Mouse (Mus musculus) cerebellum, adult 11 months (tissue): ENCODE measurements at regions not wholly inside any gene's neighbourhood (a gene's known extent, or its start where the extent isn't known, plus 50 kb on each side); places are given as distances from the start of the nearest gene placed in this dataset.

Experiments
- DNase-seq: peaks from one replicate; pipeline ENCODE4 v3.0.0; 2022

DNA sequence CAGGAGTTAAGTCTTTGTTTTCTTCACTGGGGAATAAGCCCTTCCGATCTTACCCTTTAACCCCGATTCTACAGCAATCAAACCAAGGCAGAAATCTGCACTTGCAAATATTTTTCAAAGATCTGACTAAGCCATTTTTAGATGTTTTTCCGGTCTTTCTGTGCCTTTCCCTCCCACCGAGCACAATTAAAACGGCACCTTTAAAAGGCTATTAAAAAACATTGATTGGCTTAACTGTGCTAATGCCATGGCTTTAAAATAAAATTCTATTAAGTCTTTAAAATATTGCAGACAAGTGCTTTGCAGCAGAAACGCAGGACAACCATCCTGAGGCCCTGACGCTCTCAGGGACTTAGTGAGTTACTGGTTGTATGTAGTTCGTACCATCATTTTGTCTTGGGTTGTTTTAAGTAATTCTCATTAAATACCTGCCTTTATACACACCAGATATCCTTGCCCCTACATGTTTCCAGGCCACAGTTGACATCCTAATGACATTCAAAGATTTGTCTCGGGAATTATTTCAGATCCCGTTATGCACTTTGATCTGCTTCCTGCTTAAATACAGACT is 197.6 kb upstream of the Hnrnpa3 start:
- DNase-seq, result no peak

DNA sequence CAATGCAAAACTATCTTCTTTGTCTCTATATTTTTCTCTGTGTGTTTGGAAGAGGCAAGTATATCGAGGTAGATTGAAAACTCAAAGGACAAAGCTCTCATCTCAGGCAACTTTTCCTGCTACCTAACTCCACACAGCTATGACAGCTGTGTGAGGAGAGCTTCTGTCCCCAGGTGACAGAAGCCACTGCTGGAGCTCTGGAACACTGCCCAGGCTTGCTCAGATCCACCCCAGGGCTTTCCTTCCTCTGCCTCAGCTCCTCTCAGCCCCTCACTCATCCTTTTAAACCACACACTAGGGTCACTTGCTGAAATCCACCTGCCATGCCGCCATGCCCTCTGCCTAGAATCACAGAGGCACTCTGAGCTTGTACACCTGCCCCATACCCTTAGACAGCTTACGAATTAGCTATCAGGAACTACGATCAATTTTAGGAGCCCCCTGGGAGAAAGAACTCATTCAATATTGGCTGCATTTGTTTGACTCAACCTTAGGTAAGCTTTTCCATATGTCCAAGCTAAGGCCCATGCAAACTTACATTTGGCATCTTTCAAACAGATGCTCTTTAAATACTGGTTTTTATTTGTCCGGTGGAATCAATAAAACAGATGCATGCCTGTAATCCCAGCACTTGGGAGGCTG is 196.9 kb upstream of the Hnrnpa3 start:
- DNase-seq, result no peak

DNA sequence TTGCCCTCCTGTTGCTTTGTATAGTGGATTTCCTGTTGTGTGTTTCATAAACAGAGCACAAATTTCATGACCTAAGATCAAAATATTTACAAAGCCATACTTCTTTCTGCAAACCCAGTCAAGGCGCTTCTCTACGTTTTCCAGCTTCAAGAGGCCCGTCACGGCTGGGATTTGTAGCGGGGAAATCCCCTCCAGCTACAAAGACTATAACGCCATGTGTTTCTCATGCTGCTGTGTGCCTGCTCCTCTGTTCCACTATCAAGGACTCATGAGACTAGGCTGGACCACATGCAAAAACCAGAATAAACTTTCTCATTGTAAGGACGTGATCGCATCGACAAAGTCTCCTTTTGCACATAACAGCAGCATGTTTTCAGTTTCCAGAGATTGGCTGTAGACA is 196.0 kb upstream of the Hnrnpa3 start:
- DNase-seq, result no peak

DNA sequence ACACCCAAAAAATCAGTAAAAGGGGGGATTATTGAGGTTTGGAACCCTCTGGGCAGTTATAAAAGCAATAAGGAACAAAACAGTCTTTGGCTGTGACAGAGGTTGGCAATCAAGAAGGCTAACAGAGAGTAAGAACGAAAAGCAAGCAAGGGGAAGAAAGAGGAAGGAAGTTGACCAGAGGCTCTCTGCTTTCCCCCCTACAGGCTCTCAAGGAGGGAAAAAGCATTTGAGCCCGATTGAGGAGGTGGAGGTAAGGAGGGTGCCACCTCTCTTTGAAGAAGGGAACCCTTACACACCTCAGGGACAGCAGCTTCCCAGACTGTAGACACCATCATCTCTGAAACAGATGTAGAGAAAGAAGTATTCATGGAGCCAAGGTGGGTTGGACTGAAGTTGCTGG is 194.6 kb upstream of the Hnrnpa3 start:
- no peak for DNase-seq

DNA sequence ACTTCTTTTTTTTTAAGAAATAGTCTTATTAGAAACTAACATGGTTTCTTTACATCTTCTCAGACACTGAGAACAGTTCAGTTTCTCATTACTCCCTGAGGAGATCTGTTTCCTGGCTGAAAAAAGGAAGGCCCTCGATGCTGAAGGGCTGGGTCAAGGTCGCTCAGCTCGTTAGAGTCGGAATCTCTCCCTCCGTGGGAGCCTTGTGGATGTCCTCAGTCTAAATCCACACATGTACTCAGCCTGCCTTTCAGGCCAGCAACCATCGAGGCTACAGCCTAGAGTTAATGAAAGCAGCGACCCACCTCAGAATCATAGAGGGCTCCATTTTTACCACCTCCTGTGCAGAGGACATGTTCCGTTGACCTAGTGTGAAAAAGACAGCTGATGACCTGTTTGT is 190.2 kb upstream of the Hnrnpa3 start:
- DNase-seq, result no peak

DNA sequence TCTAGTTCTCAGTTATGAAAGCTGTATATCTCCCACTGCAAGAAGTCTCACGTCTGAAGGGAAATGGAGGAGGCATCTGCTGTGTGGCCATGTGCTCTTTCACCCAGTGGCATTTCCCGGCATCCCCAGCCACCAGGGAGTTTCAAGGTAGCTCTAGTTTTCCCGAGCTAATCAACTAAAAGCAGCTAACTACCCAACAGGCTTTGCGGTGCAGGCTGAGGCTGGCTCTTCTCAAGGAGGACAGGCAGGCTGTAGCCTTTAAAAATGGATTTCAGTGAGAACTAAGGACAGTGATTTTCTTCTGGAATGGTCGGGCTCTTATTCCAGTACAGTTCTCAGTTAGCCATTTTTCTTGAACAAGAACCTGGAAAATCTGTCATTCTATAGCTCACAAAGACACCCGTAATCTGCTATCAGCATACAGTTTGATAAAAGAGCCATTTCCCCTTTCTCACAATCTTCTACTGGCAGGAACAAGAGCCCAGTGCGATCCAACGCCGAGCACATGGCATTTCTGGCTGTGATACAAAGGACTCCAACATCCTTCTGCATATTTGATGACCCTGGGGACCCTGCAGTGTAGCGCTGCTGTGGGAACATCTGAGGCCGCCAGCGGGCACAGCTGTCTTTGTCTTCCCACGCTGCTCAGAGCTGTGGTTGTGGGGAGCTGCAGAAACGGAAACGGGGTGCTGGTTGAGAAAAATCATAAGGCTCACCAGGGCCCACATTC is 188.9 kb upstream of the Hnrnpa3 start:
- no peak for DNase-seq

DNA sequence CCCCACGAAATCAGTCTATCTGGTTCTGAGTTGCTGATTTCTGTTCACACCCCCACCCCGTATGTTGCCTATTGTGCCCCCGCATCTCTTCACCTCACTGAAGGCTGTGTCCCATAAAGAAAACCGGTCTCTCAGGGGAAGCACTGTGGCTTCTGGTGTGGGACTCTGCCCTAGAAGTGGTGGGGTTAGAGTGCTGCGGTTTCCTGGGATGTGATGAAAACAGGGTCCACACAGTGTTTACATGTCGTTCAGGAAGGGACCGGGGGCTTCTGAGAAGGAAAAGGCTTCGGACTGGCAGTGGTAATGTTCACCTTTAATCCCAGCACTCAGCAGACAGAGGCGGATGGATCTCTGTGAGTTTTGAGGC is 188.4 kb upstream of the Hnrnpa3 start:
- DNase-seq, result no peak

DNA sequence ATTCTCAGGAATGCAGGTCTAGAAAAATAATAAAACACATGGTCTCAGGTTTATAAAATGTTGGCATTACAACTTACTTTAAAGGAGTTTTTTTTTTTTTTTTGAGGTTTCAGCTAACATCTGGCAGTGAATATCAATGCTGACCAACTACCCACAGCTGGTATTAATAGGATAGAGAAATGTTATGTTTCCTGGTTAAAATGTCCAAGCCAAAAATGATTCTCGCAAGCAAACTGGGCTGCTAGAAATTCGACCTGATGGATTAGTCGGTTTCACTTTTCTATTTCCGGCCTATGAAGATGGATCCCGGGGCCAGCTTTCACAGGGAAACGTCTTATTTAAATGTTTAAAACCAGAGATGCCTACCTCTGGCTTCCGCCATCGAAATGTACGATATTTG is 186.6 kb upstream of the Hnrnpa3 start:
- no peak for DNase-seq

DNA sequence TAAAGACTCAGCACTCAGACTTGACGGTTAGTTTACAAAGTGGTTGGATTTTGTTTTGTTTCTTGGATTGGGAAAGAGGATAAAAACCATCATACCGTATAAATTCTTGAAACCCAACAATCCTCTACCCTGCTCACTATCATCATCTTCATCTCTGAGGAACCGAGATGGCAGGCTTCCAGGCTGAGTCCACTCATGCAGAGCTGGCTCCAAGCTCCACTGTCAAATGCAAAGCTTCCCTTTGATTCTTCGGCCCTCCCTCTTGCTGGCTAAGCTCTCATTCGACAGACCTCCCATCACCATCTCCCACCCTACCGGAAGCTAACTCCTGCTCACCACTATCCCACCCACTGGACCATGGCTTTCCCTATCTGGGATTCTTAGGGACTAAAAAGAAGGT is 184.6 kb upstream of the Hnrnpa3 start:
- DNase-seq, result no peak

DNA sequence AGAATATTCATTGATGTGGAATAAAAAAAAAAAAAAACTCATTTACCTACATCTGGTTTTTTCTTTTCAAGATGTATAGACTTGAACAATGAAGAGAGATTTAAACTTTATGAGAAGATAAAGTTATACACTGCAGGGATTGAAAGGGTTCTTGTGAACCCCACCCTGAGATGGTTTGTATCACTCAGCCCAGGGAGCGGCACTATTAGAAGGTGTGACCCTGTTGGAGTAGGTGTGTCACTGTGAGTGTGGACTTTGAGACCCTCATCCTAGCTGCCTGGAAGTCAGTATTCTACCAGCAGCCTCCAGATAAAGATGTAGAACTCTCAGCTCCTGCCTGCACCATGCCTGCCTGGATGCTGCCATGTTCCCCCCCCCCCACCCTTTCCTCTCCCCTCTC is 182.7 kb upstream of the Hnrnpa3 start:
- DNase-seq, result no peak

DNA sequence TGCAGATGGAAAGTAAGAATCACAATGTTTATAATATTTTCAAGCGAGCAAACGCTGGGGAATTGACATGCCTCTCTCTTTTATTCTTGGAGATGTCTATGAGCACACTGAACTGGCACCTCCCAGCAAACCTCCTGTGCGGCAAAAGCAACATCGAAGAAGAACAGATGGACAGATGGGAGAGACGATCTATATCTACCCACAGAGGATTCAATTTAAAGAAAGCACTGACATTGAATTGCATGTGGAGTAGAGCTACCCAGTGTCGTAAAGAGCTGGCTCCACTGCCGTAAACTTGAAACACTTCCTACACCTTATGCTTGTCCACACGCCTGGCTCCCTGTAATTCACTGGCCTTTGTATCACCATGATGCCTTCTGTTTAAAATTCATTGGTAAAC is 182.0 kb upstream of the Hnrnpa3 start:
- DNase-seq, result no peak

DNA sequence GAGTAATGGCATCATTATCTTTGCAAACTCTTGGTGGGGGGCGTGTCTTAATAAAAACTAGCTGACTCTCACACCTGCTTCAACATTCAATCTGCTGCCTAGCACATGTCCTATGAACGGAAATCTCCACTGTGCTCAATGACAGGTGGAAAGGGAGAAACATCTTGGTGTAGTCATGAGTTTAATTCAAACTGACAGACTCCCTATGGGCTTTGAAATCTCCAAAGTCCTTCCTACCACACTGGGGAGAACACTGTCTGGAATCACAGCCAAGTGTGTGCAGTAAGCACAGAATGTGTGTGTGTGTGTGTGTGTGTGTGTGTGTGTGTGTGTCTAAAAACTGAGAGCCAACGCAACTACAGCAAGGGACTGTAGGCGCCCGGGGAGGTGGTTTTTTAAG is 179.5 kb upstream of the Hnrnpa3 start:
- no peak for DNase-seq

DNA sequence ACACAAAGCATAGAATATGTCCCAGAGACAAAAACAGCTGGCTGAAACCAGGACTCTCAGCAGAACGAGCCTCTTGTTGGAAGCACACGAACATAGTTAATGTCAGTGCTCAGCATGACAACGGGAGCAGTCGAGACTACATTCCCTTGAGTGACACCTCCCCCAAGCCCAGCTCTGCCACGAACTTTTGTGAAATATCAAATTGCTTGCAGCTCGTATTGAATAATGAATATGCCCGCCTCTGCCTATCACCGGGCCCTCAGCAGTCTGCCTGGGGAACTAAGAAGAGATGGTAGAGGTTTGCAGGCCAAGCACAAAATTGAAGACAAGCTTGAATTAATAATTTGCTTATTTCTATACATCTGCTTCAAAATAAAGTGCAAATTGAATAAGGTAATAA is 177.2 kb upstream of the Hnrnpa3 start:
- DNase-seq, result no peak

DNA sequence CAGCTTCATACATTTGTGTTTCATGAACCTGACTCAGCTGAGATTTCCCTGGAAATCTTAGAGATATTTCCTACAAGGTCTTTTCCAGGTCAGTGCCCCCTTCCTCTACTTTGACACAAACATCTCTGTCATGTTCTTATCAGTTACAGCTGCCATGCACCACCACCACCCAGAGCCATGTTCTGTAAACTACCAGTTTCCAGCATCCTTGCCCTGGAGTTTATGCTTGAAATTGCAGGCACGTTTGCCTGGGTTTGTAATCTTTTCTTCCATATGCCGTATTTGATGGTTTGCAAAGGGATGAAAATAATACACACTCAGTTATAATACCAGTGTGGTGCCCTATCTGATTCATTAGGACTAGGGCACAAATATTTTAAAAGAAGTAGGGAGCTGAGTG is 176.6 kb upstream of the Hnrnpa3 start:
- DNase-seq, result no peak

DNA sequence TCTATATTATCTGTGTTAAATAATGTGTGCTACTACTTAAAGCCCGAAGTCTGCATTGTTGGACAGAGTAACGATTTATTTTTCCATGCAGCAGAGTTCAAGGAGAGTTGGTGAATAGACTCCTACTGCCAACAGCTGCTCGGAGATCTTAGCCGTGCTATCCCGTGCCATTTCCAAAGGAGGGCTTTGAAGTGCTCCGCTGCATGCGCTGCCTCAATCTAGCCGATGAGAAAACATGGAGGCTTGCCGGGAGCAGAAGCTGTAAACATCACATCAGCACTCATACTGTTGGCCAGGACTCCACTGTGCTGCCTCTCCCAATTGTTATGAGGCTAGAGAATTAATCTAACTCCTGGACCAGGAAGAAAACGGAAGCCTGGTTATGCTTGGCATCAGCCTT is 174.1 kb upstream of the Hnrnpa3 start:
- DNase-seq, result no peak

DNA sequence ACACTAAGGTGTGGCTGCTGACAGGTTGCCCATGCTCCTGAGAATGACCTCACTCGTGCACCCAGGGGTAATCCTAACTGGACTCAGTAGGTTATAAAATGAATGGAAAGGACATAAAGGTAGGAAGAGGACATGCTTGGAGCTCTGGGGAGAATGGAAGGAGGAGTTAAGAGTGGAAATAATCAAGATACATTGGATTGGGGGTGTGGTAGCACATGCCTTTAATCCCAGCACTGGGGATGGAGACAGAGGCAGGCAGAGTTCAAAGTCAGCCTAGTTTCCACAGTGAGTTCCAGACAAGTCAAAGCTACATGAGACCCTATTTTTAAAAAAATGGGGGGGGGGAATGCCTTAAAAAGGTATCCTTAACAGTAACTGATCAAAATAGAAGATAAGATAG is 167.9 kb upstream of the Hnrnpa3 start:
- DNase-seq, result no peak

DNA sequence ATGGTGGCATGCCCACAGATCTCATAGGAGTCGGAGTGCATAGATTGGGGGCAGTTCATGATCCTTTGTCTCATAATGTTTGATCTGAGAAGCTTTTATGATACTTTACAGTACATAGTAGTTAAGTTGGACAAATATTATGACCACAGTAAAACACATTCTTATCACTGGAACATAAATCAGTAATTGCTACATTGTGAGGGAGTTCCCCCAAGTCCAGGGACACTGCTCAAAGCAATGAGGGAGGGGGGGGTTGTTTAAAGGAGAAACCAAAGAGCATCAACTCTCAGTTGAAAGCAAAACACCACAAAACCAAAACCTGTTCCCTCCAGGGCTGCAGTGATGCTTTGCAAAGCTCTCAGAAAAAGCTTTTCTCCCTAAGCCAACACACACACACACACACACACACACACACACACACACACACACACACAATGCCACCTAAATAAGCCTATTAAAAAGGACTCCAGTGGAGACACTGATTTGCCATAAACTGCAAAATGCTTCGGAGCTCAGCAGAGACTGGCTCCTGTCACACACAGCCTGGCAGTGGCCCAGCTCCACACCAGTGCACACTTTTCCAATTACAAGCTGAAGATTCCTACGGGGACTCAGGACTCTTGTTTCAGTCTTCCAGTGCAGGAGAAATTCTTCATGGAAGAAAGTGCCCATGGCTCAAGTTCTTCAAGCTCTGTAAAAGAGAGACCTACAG is 167.1 kb upstream of the Hnrnpa3 start:
- no peak for DNase-seq

DNA sequence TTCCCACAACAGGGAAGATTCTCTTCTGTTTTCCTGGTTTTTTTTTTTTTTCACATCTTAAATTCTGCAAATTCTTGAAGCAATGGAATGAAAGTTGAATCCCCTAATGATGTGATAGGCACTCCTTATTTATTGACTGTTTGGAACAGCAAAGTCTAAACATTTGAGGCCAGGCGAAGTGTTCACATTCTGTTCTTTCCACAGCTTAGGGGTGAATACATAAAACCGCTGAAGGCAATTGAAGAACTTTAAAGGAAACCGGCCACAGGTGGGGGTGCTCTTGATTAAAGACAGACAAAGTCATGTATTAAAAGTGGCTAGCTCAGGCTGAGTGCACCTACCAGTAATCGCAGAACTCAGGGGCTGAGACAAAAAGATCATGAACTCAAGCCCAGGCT is 166.6 kb upstream of the Hnrnpa3 start:
- no peak for DNase-seq

DNA sequence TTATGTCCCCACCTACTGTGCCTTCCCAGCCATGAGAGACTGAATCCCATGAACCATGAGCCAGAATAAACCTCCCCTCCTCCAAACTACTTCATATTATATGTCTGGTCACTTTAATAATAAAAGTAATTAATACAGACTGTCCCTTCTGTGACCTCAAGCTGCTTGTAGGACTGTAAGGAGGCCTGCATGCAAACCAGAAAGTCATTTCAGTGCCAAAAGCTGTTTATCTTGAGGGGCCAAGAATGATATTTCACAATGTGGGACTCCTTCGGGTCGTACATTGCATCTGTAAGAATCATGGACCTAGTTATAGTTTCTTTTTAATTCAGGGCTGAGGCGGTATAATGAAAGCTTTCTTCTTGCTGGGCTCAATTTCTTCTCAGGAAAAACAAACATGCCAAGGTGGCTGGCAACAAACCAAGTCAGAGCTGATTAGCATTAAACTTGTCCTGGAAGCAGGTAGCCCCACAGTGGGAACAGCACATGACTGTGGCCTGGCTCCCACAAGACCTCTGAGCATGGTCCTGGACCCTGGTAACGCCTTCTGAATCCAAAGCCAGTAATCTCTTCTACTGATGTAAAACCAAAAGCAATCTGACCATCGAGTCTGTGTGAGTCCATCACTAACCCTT is 162.3 kb upstream of the Hnrnpa3 start:
- no peak for DNase-seq

DNA sequence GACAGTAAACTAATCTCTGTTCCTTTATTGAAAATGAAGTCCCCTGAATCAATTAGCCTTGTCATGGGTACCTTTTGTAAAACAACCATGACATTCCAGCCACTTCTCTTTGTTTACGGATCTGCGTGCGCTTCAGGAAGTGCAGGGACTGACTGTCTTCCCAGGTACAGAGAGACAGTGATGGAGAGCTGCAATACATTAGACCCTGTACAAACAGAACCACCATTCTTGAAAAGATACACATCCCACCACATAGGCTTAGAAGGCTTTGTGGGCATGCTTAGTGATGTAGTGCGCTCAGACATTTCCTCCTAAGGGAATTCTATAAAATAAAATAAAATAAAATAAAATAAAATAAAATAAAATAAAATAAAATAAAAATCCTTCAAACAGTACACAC is 148.8 kb upstream of the Hnrnpa3 start:
- no peak for DNase-seq

DNA sequence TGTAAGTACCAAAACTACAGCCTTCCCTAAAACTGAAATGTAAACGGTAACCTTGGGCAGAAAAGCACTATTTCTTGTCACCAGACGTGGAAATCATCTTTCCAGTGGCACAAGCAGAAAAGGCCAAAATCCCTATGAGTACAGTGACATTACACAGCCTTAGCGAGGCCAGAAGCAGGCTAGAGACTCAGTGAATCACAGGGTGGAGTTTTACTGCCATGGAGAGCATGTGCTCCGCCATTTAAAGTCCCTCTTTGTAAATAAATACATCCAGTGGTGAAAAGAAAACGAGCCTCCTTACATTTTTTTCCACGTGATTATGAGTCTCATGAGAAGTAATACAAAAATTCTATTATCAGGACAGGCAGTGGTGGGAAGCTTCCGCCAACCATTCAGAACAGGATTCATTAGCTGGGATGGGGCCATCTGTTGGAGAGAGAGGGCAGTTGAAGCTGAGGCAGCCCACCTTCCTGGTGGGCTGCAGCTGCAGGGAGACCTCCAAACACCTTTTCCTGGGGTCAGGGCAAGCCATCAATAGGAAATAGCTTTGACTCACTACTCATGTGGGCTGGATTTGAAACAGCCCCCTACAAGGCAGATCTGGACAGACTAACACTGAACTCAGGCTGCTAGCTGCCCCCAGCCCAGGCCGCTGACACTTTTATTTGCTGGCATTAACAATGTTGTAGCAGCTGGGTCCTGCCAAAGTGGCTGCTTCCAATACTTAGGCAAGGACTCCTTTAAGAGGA is 146.5 kb upstream of the Hnrnpa3 start:
- DNase-seq, result no peak

DNA sequence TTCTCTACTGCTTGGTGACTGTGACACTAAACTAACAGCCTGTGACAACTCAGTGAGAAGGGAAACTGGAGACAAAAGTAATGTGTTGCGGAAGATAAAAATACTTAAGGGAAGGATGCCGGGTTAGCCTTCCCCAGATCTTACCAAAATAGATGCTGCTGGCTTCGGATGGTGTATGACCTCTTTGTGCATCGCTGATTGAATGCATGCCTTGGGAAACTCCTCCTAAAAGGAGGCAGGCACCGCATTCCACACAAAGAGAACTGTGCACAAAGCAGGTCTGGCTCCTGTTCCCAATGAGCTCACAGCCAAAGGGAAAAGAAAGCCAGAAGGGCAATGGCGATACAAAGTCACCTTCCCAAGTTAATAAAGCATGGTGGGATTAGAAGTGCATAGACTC is 144.9 kb upstream of the Hnrnpa3 start:
- no peak for DNase-seq

DNA sequence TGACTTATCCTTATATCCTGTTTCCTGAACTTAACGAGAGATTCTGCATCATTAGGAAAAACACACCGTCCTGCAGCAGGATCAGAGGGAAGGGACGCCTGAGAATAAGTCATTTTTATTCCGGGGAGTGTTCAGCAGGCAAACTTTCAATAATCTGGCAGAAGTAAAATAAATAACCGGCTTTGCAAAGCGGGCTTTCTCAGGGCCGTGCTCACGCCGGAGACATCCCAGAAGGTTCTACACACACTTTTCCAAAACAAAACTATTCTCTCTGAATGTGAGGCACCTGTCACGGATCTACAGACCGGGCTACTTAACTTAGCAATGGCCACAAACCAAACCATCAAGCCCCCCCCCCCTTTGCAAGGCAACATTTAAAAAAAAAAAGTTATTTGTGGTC is 142.8 kb upstream of the Hnrnpa3 start:
- DNase-seq, result no peak
